Mouse (Mus musculus) cortical plate, adult 2 months (tissue): ENCODE measurements at regions not wholly inside any gene's neighbourhood (a gene's known extent, or its start where the extent isn't known, plus 50 kb on each side); places are given as distances from the start of the nearest gene placed in this dataset.

Source experiments
- CTCF ChIP-seq: fragments of 200-500 bp; IDR thresholded peaks from 2 replicates; pipeline ENCODE4 v1.5.1; 2011; ENCODE audit warnings: mild to moderate bottlenecking, control low read depth, low read length; ENCODE audit not compliant: insufficient read depth; ENCODE audit errors: extremely low read depth
- POLR2A ChIP-seq: fragments of 200-500 bp; IDR thresholded peaks from 2 replicates; pipeline ENCODE4 v1.6.1; 2011; ENCODE audit warnings: mild to moderate bottlenecking, low read length, control low read depth; ENCODE audit not compliant: insufficient read depth; ENCODE audit errors: extremely low read depth

DNA sequence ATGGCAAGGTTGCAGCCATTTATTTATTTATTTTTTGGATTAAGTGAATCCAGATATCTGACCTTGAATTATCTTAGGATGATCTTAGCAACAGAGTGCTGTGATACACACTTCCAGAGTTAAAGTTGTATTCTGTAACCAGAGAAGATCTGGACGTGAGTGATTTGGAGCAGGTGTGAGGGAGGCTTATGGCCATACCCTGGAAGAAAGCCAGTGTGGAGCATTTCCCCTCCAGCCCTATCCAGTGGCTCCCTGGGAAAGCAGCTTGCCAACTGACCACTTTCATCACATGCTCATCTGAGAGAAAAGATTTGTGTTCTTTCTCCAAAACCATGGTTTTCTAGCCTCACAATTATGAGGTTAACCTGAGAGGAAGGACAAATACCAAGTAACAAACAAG, 171.2 kb downstream of the Ppp1r3a start:
- TF ChIP-seq POLR2A = no peak
- TF ChIP-seq CTCF = no peak
